Mouse (Mus musculus) c-Kit-positive CD71-positive TER-119-positive erythroid progenitor cells, embryonic 14.5 days (primary cell): ENCODE measurements around the gene Tob2.
A peak's percentile ranks its signal among the peaks of the same experiment; 100 is the strongest.

Experiments
- DNase-seq: peaks from one replicate; pipeline ENCODE4 v3.0.0-alpha.2; 2013; ENCODE audit warnings: low spot score

Gene Tob2

GRCm38 (mm10) chr15:81858517-81859329, at the start of gene Tob2:
Gene Tob2 (minus strand): TSS chr15:81858796.
- peak; percentile 66 for DNase-seq

GRCm38 (mm10) chr15:81907953-81908352, 49.4 kb upstream of the Tob2 start:
- no peak for DNase-seq

GRCm38 (mm10) chr15:81904939-81905338, 46.3 kb upstream of the Tob2 start:
- DNase-seq: peak; percentile 74

GRCm38 (mm10) chr15:81898751-81899150, 40.2 kb upstream of the Tob2 start:
- DNase-seq: no peak

- DNase-seq: no peak
These were observed 39.1 kb upstream of the Tob2 start for GRCm38 (mm10) chr15:81897607-81898285.

- DNase-seq: no peak
These were observed 37.8 kb upstream of the Tob2 start for GRCm38 (mm10) chr15:81896407-81896806.

GRCm38 (mm10) chr15:81894002-81894401, 35.4 kb upstream of the Tob2 start:
- DNase-seq: no peak

- peak; percentile 79 for DNase-seq
These were observed 33.4 kb upstream of the Tob2 start for GRCm38 (mm10) chr15:81891822-81892580.

GRCm38 (mm10) chr15:81891140-81891802, 32.7 kb upstream of the Tob2 start:
- DNase-seq: peak; percentile 37

- no peak for DNase-seq
These were observed 30.6 kb upstream of the Tob2 start for GRCm38 (mm10) chr15:81889175-81889574.

GRCm38 (mm10) chr15:81886795-81887550, 28.4 kb upstream of the Tob2 start:
- DNase-seq: no peak

- DNase-seq: no peak
These were observed 26.9 kb upstream of the Tob2 start for GRCm38 (mm10) chr15:81885418-81885934.

GRCm38 (mm10) chr15:81882348-81882747, 23.8 kb upstream of the Tob2 start:
- DNase-seq: no peak

- DNase-seq: no peak
These were observed 21.2 kb upstream of the Tob2 start for GRCm38 (mm10) chr15:81879531-81880401.

- DNase-seq: peak; percentile 100
These were observed 13.9 kb upstream of the Tob2 start, which contains the start of gene Aco2 for GRCm38 (mm10) chr15:81872262-81873136. Gene Aco2 (plus strand): TSS chr15:81872309.

GRCm38 (mm10) chr15:81871604-81872261, 13.1 kb upstream of the Tob2 start, which contains the start of gene Phf5a:
Gene Phf5a (minus strand): TSS chr15:81871911.
- peak; percentile 96 for DNase-seq

GRCm38 (mm10) chr15:81869985-81870384, 11.4 kb upstream of the Tob2 start:
- peak; percentile 63 for DNase-seq

GRCm38 (mm10) chr15:81864238-81864637, 5.6 kb upstream of the Tob2 start:
- no peak for DNase-seq
